Mouse (Mus musculus): Measurements from ENCODE around the gene Acyp1.
"Not testable (repeated sequence)": the region's sequence is repeated elsewhere in the genome, so short reads cannot be mapped to it uniquely, and the experiment has no call there.

Acyp1 gene

GRCm38 (mm10) chr12:85281756-85282155 lies 6.5 kb downstream of the Acyp1 start:
- DNase-seq, result not testable (repeated sequence)

DNA sequence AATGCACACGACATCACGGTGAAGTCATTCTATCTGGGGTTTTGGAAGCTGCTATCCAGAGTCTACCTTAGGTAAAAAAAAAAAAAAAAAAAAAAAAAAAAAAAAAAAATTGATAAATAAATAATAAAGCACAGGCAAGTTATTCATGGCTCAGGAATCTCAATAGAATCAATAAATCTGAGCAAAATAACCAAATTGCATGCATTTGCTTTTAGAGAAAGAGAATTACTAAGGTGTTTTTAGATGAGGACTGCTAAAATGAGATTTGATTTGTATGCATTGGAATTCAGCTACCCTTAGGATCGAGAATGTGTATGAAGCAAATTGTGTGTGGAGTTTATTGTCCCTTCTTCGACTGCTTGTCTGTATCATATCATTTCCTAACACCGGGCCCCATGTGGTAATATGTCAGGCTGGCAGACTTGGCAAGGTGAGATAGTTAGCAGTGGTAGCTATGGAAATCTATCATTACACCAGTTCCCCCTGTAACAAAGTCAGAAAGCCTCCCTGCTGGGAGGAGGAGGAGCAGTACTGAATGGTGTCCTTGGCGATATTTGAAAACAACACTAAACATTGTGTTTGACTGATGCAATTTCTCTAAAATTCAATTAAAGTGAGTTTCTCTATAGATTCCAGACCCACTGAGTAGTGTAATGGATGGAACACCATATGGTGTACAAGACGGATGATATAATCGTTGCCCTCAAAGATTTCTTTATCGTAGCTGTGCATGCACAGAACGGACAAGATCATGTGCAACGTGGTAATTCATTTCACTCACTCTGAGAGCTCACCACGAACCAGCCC lies 7.2 kb downstream of the Acyp1 start:
- DNase-seq, result no peak

GRCm38 (mm10) chr12:85280105-85280844 lies 8.0 kb downstream of the Acyp1 start:
- DNase-seq, result peak; percentile 94 to 96

- DNase-seq, result no peak
Observed at GRCm38 (mm10) chr12:85279396-85280080, 8.7 kb downstream of the Acyp1 start.

DNA sequence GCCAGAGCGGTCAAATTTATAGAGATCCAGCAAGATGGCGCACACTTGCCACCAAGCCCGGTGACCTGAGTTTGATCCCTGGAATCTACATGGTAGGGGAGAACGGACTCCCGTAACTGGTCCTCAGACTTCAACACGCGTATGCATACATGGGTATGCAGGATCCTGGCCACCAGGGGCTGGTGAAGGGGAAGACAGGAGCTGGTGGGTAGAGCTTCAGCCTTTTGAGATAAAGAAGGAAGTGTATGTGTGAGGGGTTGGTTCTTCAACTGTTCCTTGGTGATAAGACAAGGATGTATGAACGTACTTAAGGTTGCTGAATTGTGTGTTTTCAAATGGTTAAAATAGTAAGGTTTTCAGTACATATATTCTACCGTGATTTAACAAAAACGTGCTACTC lies 9.3 kb downstream of the Acyp1 start:
- DNase-seq, result no peak

- no peak for DNase-seq
Observed at GRCm38 (mm10) chr12:85276273-85276672, 12.0 kb downstream of the Acyp1 start.

- no peak for DNase-seq
Observed at GRCm38 (mm10) chr12:85273508-85273907, 14.7 kb downstream of the Acyp1 start.

- DNase-seq, result no peak
Observed at GRCm38 (mm10) chr12:85271843-85272206, 16.4 kb downstream of the Acyp1 start.

DNA sequence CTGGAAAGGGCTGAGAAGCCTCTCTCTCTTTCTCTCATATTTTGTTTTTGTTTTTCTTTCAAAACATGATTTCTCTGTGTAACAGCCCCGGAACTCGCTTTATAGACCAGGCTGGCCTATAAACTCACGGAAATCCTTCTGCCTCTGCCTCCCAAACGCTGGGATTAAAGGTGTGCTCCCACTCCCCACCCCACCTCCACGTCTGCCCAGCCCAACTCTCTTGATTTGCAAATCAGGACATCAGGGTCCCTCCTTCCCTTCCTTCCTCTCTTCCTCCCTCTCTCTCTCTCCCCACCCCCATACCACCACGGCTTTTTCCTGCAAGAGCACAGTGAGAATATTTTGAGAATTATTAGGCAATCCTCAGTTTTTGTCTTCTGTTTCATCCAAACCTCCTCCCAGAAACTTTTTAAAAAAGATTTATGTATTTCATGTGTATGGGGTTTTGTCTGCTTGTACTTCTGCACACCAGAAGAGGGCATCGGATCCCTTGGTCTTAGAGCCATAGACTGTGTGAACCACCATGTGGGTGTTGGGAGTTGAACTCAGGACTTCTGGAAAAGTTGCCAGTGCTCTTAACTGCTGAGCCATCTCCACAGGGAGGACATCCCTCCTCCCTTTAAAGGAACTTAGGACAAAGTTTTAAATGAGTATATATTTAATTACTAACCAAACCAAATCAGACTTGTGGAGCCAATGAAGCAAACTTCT lies 17.0 kb downstream of the Acyp1 start:
- DNase-seq, result no peak

DNA sequence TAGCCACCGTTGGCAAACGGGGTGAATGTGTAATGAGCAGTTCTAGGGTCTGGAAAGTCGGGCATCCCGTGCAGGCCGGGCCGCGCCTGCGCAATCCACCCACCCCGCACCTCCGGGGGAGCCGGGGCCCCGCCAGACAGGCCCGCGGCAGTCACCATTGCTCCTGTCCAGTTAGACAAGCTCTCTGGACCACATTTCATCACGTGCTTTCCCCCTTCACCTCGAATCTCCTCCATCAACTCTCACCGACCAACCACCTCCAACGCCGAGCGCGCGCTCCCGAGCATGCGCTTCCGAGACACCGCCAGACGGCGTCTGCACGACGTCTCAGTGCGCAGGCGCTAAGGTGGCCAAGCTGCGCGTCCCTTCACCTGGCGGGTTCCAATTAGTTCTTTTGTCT lies 17.9 kb downstream of the Acyp1 start, which contains the start of gene Mlh3:
Gene Mlh3, minus strand, starts transcription at position 281 of the 400 bp plus-strand sequence.
- DNase-seq, result peak; percentile 85 to 89

GRCm38 (mm10) chr12:85269821-85270220 lies 18.4 kb downstream of the Acyp1 start:
- DNase-seq, result no peak

DNA sequence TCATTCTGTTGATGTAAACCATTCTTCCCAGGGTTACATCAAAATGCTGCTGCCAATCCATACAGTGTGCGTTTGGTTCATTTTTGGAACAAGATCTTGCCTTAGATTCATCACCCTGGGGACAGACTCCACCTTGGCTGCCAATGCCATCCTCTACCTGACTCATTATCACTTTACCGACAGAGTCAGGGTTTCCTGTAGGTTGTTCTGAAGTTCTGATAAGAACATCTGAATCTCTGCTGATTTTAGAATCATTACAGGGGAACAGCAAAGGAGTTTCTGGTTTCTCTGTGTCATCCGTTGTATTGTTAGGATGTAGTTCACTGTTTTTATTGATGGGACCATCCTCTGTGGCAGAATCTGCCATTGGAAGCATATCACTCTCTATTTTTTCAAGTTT lies 22.0 kb downstream of the Acyp1 start:
- no peak for DNase-seq

DNA sequence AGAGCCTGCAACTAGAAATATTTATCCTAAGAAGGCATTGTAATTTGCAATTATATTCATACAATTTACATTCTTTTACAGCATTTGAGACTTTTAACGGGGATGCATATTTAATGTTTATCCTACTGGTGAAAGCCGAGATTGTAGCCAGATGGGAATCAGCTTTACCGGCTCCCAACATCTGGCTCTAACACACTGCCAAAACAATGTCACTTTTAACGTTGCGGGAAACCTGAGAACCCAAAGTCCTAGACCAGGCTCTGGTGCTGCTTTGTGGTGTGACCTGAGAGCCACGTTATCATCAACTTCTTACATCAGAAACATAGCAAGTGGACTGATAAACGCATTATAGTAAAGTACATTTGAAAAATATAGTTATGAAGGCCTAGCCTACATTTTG lies 23.3 kb downstream of the Acyp1 start:
- no peak for DNase-seq

- no peak for DNase-seq
Observed at GRCm38 (mm10) chr12:85264531-85264930, 23.7 kb downstream of the Acyp1 start.

GRCm38 (mm10) chr12:85263190-85263589 lies 25.0 kb downstream of the Acyp1 start:
- DNase-seq, result no peak

DNA sequence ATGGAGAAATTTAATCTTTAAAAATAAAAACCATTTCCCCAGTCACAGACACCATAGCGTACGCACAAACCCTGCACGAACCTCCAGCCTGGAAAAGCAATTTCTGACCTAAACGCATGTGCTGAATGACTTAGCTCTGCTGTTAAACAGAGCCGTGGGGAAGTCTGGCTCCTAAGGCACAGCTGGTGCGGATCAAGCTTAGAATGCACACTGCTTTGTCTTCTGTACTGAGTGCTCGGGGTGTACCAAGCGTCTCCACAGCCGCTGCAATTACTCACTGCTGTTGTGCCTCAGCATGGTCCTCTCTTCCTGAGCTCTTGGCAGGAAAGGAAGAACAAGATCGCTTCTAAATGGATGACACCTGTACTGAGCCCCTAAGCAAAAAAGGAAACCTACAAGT lies 25.7 kb downstream of the Acyp1 start:
- DNase-seq, result no peak

DNA sequence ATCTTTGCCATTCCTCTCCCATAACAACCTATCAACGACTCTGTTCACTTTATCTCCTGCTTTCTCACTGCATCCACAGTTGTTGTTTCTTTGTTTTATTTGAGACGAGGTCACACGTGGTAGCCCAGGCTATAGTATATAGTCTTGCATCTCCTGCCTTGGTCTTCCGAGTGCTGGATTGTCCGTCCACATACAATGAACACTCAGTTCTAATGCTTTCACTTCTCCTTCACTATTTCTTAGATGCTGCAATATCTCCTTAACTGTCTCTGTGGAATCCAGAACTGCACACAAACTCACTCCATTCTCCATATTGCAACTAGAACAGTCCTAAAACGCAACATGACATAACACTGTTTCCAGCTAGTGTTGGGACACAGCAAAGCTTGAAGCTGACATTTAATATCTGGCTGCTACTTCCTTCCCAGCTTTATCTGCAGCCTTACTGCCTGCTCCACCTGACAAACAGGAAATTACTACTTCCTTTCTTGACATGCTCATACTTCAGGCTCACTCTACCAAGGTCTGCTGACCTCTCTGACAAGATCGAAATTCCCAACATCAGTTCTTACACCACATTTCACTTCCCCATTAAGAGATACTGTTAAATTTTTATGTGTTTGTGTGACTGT lies 31.1 kb downstream of the Acyp1 start:
- DNase-seq, result peak; percentile 15 to 33

GRCm38 (mm10) chr12:85256074-85256751 lies 32.0 kb downstream of the Acyp1 start:
- DNase-seq, result no peak

DNA sequence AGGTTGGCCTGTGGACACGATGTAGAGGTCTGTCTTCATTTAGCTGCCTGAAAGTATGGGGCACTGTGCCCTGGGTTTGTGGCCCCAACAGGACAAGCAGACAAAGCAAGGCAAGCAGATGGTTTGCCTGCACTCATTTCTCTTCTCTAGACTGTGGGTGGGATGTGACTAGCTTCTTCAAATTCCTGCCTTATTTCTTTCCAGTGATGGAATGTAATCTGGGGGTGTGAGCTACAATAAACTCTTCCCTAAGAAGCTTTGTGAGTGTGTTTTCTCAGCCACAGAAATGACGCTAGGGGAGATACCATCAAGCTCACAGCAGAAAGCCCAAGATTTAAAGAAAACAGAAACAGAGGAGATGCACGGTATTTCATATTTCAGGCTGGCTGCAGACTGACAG lies 36.2 kb downstream of the Acyp1 start:
- no peak for DNase-seq

DNA sequence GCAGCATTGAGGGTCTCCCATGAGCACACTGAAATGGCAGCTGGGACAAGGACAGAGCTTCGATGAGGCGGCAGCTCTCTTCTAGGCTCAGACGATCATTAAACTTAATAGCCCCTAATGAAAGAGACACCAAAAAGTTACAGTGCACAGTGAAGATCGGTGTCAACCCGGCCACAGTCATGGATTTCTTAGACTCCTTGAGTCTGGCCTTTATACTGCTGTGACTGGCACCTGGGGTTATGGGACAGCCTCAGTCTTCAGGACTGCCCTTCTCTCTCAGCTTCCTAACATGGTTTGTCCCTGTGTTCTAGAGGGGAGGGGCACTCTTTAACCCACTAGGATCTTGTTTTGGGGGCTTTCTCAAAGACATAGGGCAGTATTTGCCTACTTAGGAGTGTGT lies 50.7 kb downstream of the Acyp1 start:
- no peak for DNase-seq

GRCm38 (mm10) chr12:85233376-85234358 lies 54.6 kb downstream of the Acyp1 start:
- DNase-seq, result no peak

Measured in B cell, adult 2 months (primary cell).